Mouse (Mus musculus) layer of hippocampus, postnatal 25 days (tissue): ENCODE measurements around the gene Abca8b. TPM values are rescaled to one million over a fixed set of nuclear protein-coding genes. Genes with fewer than 3 reads are reported as not detected.
"Not testable (repeated sequence)": the region's sequence is repeated elsewhere in the genome, so short reads cannot be mapped to it uniquely, and the experiment has no call there.

Source experiments
- DNase-seq, 2 experiments: peaks; one replicate each; pipeline ENCODE4 v3.0.0; 2022; ENCODE audit warnings: mixed read lengths in 2 of 2, low spot score in 1 of 2; ENCODE audit errors: extremely low spot score in 1 of 2
- total RNA-seq, 2 experiments: library from RNA; stranded (reverse); gene quantifications; 2 replicates each; pipeline ENCODE4 v1.2.3; 2021

The Abca8b gene
- total RNA-seq, result 10 to 100 TPM in 1 of 2 experiments, 1 to 10 TPM in 1; 9.1 to 11.1 TPM

- peak; percentile 61 to 63 for DNase-seq
These were observed at the start of gene Abca8b for GRCm38 (mm10) chr11:109995624-109996023. Gene Abca8b, minus strand, starts transcription at chr11:109995845.

GRCm38 (mm10) chr11:110037795-110038194 is 42.1 kb upstream of the Abca8b start:
- DNase-seq, result no peak

DNA sequence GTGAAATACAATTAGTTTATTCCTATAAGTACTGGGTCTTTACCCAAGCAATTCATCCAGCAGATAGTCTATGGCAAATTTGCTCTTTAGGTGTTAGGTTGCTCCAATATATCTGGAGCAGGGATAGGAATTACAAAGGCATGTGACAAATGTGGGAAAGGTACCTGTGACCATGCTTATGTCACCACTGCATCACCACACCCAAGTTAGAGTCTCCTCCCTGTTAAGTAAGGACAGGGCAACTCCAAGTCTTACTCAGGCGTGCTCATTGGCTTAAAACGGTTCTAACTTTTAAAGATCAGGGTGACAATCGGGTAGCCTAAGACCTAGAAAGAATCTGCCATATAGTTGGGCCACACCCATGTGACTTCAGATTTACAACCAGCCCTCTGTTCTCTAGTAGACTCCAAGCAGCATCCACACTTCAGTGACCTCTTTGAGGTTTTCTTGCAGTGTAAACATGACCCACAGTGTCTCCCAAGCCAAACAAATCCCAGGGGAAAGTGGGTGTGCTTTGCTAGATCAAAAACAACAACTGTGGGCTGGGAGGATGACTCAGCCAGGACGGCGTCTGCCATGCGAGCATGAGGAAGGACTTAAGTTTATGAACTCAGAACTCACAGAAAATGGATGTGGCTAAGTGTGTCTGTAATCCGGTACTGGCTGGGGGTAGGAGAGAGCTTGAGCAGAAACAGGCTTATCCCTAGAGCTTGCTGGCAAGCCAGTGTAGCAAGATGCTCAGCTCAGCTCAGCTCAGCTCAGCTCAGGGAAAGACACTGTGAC is 33.5 kb upstream of the Abca8b start:
- no peak for DNase-seq

- no peak for DNase-seq
These were observed 15.3 kb upstream of the Abca8b start for GRCm38 (mm10) chr11:110010836-110011546.

DNA sequence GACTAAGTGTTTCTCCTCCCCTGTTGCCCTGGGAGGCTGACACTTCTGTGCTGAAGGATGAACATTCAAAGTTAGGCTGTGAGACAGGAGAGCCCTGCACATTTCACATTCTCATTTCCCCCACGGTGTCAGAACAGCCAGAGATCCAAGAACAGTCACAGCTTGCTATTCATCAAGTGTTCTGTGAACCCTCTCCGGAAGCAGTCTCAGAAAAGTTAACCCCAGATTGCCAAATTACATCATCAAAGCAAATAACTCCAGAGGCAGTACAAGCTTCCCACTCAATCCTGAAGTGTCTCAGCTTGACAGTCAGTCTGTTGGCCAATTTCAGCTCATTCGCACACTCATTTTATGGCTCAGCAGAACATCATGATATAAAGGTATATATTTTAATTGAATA is 632 bp downstream of the Abca8b start:
- peak in 1 of 2 experiments; percentile 13 for DNase-seq

DNA sequence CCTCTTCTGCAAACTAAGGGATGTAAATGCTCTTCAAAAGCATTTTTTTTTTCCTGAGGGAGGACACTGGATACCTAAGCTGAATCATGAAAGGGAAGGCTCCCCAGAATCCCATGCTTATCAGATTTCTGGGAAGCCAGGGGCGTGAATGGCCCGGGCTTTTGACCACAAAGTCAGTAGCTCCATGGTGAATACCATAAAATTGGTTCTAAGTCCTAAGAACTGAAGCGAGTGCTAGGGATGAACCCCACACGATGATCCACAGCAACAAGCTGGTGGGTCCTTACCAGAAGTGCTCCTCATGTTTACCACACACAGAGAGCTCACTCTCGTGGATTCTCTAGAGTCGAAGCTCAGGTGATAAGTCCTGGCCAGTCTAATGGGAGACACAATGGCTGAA is 1.6 kb downstream of the Abca8b start:
- DNase-seq, result no peak

GRCm38 (mm10) chr11:109991270-109991669 is 4.4 kb downstream of the Abca8b start:
- no peak for DNase-seq

GRCm38 (mm10) chr11:109990256-109990655 is 5.4 kb downstream of the Abca8b start:
- no peak for DNase-seq

- DNase-seq, result no peak
These were observed 7.5 kb downstream of the Abca8b start for GRCm38 (mm10) chr11:109988164-109988563.

DNA sequence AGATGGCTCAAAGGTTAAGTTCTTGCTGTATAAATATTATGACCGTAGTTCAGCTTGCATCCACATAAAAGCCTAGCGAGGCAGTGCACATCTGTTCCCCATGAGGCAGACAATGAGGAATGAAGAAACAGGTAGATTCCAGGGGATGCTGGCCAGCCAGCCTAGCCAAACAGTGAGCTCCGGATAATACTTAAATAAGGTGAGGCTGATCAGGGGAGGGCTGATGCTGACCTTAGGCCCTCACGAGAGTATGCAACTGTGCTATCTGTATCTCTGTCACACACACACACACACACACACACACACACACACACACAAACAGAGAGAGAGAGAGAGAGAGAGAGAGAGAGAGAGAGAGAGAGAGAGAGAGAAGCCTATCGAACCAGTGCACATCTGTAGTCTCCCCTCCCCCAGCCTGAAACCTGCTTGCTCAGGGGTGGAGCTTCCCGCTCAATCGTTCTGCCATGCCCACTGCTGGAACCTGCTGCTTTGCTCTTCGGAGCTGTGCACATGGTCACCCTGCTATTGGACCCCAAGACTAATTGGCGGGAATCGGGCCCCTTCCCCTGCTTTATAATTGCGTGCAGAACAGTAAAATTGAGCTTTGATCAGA is 8.1 kb downstream of the Abca8b start:
- DNase-seq, result not testable (repeated sequence)

DNA sequence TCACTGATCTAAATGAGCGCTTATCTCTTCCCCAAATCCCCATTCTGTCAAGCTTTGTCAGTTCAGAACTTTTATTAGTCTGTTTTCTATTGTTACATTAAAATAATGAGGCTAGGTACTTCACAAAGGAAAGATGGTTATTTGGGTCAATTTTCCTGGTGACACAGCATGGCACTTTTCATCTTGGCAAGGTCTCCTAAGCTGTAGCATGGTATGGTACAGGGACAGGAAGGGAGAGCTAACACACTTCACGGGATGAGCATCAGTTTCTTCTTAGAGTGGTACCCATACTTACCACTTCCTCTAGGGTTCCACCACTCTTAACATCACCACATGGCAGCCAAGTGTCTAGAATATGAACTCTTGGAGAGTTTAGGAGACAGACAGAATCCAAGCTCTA is 13.8 kb downstream of the Abca8b start:
- no peak for DNase-seq

- DNase-seq, result no peak
These were observed 25.1 kb downstream of the Abca8b start for GRCm38 (mm10) chr11:109970521-109970920.

- no peak for DNase-seq
These were observed 33.9 kb downstream of the Abca8b start for GRCm38 (mm10) chr11:109961495-109962492.

- no peak for DNase-seq
These were observed 40.5 kb downstream of the Abca8b start for GRCm38 (mm10) chr11:109955185-109955584.

DNA sequence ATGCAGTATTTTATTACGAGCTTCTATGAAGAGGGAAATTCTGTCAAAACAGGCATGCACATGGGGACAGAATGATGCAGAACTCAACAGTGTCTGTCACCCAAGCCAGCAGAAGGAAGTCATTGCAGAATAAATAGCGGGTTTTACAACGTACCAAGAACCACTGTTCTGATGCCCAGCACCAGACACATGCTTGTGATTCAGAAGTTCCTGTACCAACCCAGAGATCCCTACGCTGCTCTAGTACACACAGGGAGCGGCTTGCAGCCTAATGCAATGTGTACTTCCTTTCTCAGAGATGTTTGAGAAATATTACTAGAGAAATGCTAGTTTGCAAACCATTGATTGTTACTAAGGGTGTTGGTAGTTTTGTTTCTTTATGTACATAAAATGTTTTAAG is 58.7 kb downstream of the Abca8b start:
- DNase-seq, result no peak

GRCm38 (mm10) chr11:109933207-109933606 is 62.4 kb downstream of the Abca8b start:
- not testable (repeated sequence) for DNase-seq

GRCm38 (mm10) chr11:109928489-109928888 is 67.2 kb downstream of the Abca8b start:
- DNase-seq, result no peak

GRCm38 (mm10) chr11:109926718-109927680 is 68.6 kb downstream of the Abca8b start:
- DNase-seq, result no peak

DNA sequence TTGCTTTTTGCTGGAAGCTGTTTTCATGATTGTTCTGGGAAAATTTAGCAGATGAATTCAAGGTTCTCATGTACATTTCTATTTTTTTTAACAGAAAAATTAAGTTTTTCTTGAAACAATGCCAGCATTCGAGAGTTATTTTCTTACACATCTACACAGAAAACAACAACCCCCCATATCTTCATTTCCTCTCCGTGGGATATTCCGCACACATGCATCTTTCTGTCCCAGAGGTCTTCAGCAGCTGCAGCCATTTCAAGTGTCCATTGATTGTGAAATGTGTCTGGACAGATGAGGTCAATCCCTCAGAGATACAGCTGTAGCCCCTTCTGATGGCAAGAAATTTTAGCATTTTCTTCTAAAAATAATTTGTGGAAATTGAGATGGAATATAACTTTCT is 73.4 kb downstream of the Abca8b start:
- DNase-seq, result no peak
